Comparison of ENCODE assay signal across 9 mouse cellular contexts in the genomic region with DNA sequence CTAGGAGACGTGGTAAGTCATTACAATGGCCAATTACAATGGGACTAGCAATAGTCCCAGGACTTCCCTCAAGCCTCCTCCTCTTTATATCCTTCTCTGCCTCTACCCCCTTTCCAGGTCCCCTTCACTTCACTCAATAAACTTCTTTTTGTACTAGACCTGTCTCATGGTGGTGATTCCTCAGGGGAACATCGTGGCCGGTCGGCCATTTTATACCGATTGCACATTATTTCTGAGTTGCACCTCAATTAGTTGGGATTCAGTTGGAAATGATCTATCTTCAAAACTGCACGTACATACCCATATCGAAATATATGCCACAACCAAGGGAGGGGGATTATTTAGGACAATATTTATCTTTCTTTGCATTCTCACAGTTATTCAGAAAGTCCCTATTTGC. TPM values are rescaled to one million over a fixed set of nuclear protein-coding genes. Genes with fewer than 3 reads are reported as not detected.
DNase-seq lines count a peak whose midpoint lies in the region; ATAC-seq and TF ChIP-seq lines count a peak whose summit lies in the region.
"Had no signal": no experiment of that assay in that cellular context is flagged by ENCODE, and none has a peak within 500 bp of the region (broad histone marks: within the 10 kb centered on the region; RNA-seq: fewer than 3 reads in every experiment).

No protein-coding gene starts in this region.

- no peak for ATAC-seq in intestine, postnatal 0 days
- ATAC-seq in neural tube, embryonic 14.5 days (ENCODE audit: low read depth), result peak; percentile 33; the same call in 1 of the 2 replicates

- 21% methylated on average over 7 of the region's 7 CpGs for WGBS in intestine, postnatal 0 days
- 20% methylated on average over 7 of the region's 7 CpGs for WGBS in neural tube, embryonic 14.5 days

- peak overlapping the region; percentile 96 for H3K27ac ChIP-seq in layer of hippocampus, adult 2 months
- peak overlapping the region; percentile 87 for H3K27ac ChIP-seq in intestine, postnatal 0 days (ENCODE audit: low read depth, low read length)
- peak overlapping the region; percentile 99 for H3K27ac ChIP-seq in neural tube, embryonic 14.5 days (ENCODE audit: low read depth, low read length)

- H3K9me3 ChIP-seq in intestine, postnatal 0 days (ENCODE audit: control insufficient read depth), result no peaks in the 10 kb centered on the region
- H3K9me3 ChIP-seq in neural tube, embryonic 14.5 days (ENCODE audit: control insufficient read depth, low read length), result no peaks in the 10 kb centered on the region

- no peak for DNase-seq in layer of hippocampus, adult 2 months (ENCODE audit: low spot score in 2 of 2)
- DNase-seq in layer of hippocampus, adult 11-12 months (ENCODE audit: low spot score), result no peak
- DNase-seq in embryo, embryonic 10.5 days (ENCODE audit: low spot score), result peak; percentile 53
- DNase-seq in thymus, postnatal 36 days, result no peak
- DNase-seq in layer of hippocampus, adult 9-11 months, result no peak
- DNase-seq in kidney, postnatal 10 days, result no peak
- DNase-seq: cerebellum, adult 9-11 months had no signal

- no peaks in the 10 kb centered on the region for H3K4me1 ChIP-seq in intestine, postnatal 0 days (replicated peaks; ENCODE audit: control insufficient read depth, insufficient read depth, low read length)
- peaks cover 11% of the 10 kb centered on the region for H3K4me1 ChIP-seq in neural tube, embryonic 14.5 days (ENCODE audit: control insufficient read depth, insufficient read depth, low read length)

- peak overlapping the region; percentile 88 for H3K4me2 ChIP-seq in intestine, postnatal 0 days (replicated peaks; ENCODE audit: low read depth)
- peak overlapping the region; percentile 95 for H3K4me2 ChIP-seq in neural tube, embryonic 14.5 days (ENCODE audit: low read depth, low read length)

- H3K9ac ChIP-seq in intestine, postnatal 0 days (ENCODE audit: low read depth, low read length), result peak overlapping the region; percentile 27; the same call in 1 of the 2 replicates
- H3K9ac ChIP-seq in neural tube, embryonic 14.5 days (replicated peaks; ENCODE audit: low read depth, low read length), result peak overlapping the region; percentile 88

- H3K36me3 ChIP-seq in intestine, postnatal 0 days (ENCODE audit: control insufficient read depth, insufficient read depth), result peaks cover 16% of the 10 kb centered on the region
- peaks cover 9% of the 10 kb centered on the region for H3K36me3 ChIP-seq in neural tube, embryonic 14.5 days (ENCODE audit: control insufficient read depth, insufficient read depth, low read length)

- TF ChIP-seq CTCF in layer of hippocampus, adult 2 months (conservative IDR thresholded peaks at IDR 0.05), result no peak
- TF ChIP-seq CTCF in intestine, postnatal 0 days (IDR thresholded peaks at IDR 0.05; ENCODE audit: low read depth), result no peak

- H3K4me3 ChIP-seq in layer of hippocampus, adult 2 months, result peak overlapping the region; percentile 57
- H3K4me3 ChIP-seq in intestine, postnatal 0 days (ENCODE audit: low read depth, low read length), result peak overlapping the region; percentile 74
- H3K4me3 ChIP-seq in neural tube, embryonic 14.5 days (ENCODE audit: low read depth, low read length), result peak overlapping the region; percentile 91

- H3K27me3 ChIP-seq in intestine, postnatal 0 days (replicated peaks; ENCODE audit: control insufficient read depth, insufficient read depth, low read length), result no peaks in the 10 kb centered on the region
- H3K27me3 ChIP-seq in neural tube, embryonic 14.5 days (ENCODE audit: control insufficient read depth, insufficient read depth, low read length), result no peaks in the 10 kb centered on the region

RNA-seq across cellular contexts. Expression of a gene that starts 8.9 kb away (rescaled TPM):
- 10 to 100 TPM; 85.9 to 91.9 TPM for total RNA-seq in layer of hippocampus, adult 2 months (2021)
- 7.0 and 7.8 TPM in 2 replicates for polyA plus RNA-seq in intestine, postnatal 0 days (2015; fragmentation: Nextera tagmentation; extraction: Ambion mirVana)
- 32.4 and 33.4 TPM in 2 replicates for polyA plus RNA-seq in neural tube, embryonic 14.5 days (2014; fragmentation: Nextera tagmentation; extraction: Ambion mirVana)

RNA-seq across cellular contexts. Expression of a gene that starts 11.3 kb away (rescaled TPM):
- 10 to 100 TPM in 1 of 2 experiments, 1 to 10 TPM in 1; 9.7 to 11.9 TPM for total RNA-seq in layer of hippocampus, adult 2 months (2021)
- 1.6 and 1.8 TPM in 2 replicates for polyA plus RNA-seq in intestine, postnatal 0 days (2015; fragmentation: Nextera tagmentation; extraction: Ambion mirVana)
- 10.2 and 12.8 TPM in 2 replicates for polyA plus RNA-seq in neural tube, embryonic 14.5 days (2014; fragmentation: Nextera tagmentation; extraction: Ambion mirVana)

RNA-seq across cellular contexts. Expression of a gene that starts 11.4 kb away (rescaled TPM):
- total RNA-seq in layer of hippocampus, adult 2 months (2021), result 10 to 100 TPM; 15.2 to 15.6 TPM
- 3.3 and 4.0 TPM in 2 replicates for polyA plus RNA-seq in intestine, postnatal 0 days (2015; fragmentation: Nextera tagmentation; extraction: Ambion mirVana)
- 10.4 and 11.7 TPM in 2 replicates for polyA plus RNA-seq in neural tube, embryonic 14.5 days (2014; fragmentation: Nextera tagmentation; extraction: Ambion mirVana)

RNA-seq across cellular contexts. Expression of a gene that starts 11.5 kb away (rescaled TPM):
- total RNA-seq in layer of hippocampus, adult 2 months (2021), result 10 to 100 TPM; 92.7 to 99.2 TPM
- polyA plus RNA-seq in intestine, postnatal 0 days (2015; fragmentation: Nextera tagmentation; extraction: Ambion mirVana), result 14.1 and 15.6 TPM in 2 replicates
- polyA plus RNA-seq in neural tube, embryonic 14.5 days (2014; fragmentation: Nextera tagmentation; extraction: Ambion mirVana), result 64.5 and 104 TPM in 2 replicates
